Mouse (Mus musculus) macrophage (primary cell): ENCODE data around the gene Pdzd11. TPM values are rescaled to one million over a fixed set of nuclear protein-coding genes. Genes with fewer than 3 reads are reported as not detected.

ENCODE experiments used
- polyA plus RNA-seq: library from polyadenylated mRNA; stranded (reverse); fragments of 250-400 nt; gene quantifications from 3 replicates; pipeline ENCODE4 v1.2.4, GENCODE M21; 2018; ENCODE audit warnings: inconsistent platforms

Pdzd11 gene
- polyA plus RNA-seq, 1 experiment from 2014 or later = 53.5 TPM

Other genes with a start within 250 kb of the Pdzd11 start
- gene Otud6a, start 197.6 kb downstream of the Pdzd11 start, polyA plus RNA-seq = not detected in 3 replicates
- not detected in 3 replicates for gene Awat2, start 183.9 kb downstream of the Pdzd11 start, polyA plus RNA-seq
- 64.1 to 104 TPM (median 92.4 TPM) in 3 replicates for gene Igbp1, start 132.3 kb downstream of the Pdzd11 start, polyA plus RNA-seq
- not detected in 3 replicates for gene Dgat2l6, start 101.7 kb downstream of the Pdzd11 start, polyA plus RNA-seq
- 0.37 to 1.1 TPM in 2 of 3 replicates, not detected in the other for gene Awat1, start 54.3 kb downstream of the Pdzd11 start, polyA plus RNA-seq
- not detected in 3 replicates for gene P2ry4, start 31.7 kb downstream of the Pdzd11 start, polyA plus RNA-seq
- gene Arr3, start 21.1 kb downstream of the Pdzd11 start, polyA plus RNA-seq = not detected in 3 replicates
- gene Kif4, start 831 bp downstream of the Pdzd11 start, polyA plus RNA-seq = 0.28 to 3.9 TPM (median 3.0 TPM) in 3 replicates
- gene Gdpd2, start 103.3 kb upstream of the Pdzd11 start, polyA plus RNA-seq = not detected in 3 replicates
- 0.97 to 2.8 TPM (median 1.3 TPM) in 3 replicates for gene Dlg3, start 141.2 kb upstream of the Pdzd11 start, polyA plus RNA-seq